Mouse (Mus musculus): ENCODE data around the gene Fopnl.

Fopnl gene

DNA sequence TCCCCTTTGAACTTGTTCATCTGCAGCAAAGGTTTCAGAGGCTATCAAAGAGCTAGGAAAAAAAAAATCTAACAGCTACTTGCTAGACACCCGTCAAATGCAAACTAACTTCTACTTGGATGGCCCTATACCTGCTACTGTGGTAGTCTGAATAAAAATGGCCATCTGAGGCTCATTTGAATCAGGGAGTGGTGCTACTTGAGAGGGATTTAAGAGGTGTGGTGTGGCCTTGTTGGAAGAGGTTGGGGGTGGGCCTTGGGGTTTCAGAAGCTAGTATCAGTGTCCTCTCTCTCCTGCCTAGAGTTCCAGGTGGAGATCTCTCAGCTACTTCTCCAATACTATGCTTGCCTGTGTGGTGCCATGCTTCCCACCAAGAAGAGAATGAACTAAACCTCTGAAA lies 10.8 kb downstream of the Fopnl start:
- no peak for DNase-seq

DNA sequence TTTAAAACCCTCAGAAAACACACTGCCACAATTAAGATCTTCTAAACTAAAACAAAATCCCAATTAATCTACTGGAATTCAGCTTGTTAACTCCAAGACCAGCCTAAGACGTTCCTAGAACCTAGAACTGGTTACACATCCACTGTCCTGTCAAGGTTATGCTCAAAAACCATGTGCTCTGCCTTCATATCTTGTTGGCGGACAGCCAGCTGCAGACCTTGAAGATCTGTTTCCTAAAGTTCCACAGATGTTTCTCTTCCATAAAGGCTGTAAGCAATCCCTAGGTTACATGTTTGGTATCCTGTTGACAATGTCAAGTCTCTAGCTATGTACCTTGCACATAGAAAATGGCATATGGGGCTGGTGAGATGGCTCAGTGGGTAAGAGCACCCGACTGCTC lies 12.4 kb downstream of the Fopnl start:
- DNase-seq, result no peak

DNA sequence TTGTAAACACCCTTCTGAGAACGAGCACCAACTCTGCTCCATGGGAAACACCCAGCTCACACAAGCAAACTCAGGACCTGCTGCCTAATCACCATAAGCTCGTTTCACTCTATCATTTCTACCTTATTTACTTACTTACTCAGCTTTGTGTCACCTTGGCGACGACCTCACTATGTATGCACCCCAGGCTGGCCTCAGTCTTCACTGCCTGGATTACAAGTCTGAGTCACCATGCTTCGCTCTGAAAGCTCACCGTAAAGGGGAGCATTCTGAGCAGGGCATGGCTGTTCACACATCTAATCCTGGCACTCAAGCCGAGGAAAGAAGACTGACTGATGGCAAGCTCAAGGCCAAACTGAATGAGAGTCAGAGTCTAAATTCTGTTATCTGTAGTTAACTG lies 13.5 kb downstream of the Fopnl start:
- no peak for DNase-seq

DNA sequence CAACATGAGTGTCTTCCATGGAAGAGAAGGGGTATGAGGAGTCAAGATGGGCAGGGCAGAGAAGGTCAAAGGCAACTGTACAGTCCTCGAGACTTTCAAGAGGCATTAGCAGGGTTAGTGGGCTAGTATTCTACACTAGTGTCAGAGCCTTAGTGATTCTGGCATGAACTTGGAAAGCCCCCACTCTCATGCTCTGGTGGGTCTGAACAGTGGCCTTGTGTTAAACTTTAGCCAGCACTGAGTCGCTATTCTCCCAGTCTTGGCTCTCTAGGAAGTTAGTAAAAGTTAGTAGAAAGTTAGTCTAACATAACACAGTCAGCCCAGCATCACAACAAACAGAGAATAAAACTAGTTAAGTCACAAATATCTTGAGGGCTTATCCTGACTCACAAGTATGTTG lies 14.1 kb downstream of the Fopnl start:
- DNase-seq, result no peak

DNA sequence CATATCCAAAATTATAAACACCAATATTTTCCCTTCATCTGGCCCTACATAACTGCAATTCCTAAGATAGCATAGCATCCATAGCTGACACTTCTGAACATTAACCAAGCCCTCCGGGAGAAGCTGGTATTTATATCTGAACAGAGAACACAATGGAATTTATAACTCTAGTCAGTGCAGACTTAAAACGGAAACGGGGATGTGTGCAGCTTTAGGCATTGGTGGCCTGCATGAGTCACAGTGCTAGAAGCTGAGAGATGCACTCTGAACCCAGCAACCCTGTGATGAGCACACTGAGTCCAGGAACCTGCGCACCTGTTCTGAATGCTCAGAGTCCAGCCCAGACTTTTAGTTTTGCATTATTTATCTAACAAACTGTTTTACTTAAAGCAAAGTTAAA lies 18.7 kb downstream of the Fopnl start:
- DNase-seq, result no peak

DNA sequence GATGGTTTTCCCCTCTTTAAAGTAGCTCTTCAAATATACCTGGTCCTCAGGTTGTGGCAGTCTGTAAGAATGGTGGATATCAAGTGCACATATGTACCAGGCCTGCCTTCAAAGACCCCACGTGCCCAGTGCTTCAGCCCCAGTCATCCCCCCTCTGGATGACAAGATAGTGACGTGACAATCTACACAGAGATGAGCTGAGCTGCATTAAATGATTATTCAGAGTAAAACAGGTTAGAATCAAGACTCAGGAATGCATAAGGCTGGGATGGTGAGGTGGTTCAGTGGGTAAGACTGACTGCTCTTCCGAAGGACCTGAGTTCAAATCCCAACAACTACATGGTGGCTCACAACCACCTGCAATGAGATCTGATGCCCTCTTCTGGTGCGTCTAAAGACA lies 19.5 kb downstream of the Fopnl start:
- DNase-seq, result no peak

DNA sequence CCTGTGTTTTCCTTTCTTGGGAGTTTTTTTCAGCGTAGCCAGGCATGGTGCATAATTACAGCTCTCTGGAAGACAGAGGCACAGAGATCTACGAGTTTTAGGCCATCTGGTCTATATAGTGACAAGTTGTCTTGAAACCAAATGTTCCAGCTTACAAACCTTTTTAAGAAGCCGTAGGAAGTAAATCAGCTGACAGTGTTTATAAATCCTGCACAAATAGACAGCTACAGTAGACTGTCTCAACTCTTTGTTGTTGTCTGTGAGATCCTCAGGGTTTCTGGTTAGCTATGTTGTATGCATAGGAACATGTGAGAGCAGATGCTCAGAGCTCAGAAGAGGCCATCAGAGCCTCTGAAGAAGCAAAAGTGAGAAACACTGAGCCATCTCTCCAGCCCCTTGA lies 20.1 kb downstream of the Fopnl start:
- no peak for DNase-seq

DNA sequence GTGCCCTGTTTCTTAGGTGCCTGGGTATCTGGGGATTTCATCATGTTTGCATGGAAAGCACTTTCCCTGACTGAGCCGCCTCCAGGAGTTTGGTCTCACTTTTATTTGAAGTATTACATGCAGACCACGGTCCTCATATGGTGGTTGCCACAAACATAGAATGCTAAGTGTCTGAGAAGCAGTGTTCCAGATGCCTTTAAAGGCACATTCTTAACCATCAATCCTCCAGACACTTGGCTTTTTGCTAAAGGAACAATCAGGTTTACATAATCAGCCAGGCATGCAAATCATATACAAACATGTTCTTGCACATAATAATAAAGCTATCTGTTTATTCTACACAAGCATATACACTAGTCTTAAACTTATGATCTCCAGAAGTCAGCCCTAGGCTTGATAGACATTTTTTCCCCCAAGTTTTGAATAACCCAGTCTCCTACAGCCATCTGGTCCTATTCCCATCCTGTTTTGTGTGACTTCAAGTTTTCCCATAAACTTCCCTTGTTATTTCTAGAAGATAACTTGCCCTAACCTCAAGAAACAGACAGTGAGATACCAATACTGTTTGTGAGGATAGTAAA lies 20.6 kb downstream of the Fopnl start:
- no peak for DNase-seq

DNA sequence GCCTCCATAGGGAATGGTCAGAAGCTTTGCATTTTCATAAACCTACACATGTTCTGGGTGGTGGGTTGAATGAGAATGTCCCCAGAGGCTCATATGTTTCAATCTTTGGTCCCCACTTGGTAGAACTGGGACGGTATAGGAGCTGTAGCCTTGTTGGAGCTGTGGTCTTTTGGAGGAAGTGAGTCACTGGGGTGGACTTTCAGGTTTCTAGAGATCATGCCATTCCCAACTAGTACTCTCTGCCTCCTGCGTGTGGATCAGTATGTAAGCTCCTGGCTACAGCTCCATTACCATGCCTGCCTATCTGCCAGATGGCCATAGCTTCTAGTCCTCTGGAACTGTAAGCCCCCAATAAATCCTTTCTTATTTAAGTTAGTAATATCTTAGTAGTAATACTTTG lies 21.9 kb downstream of the Fopnl start:
- DNase-seq, result no peak

DNA sequence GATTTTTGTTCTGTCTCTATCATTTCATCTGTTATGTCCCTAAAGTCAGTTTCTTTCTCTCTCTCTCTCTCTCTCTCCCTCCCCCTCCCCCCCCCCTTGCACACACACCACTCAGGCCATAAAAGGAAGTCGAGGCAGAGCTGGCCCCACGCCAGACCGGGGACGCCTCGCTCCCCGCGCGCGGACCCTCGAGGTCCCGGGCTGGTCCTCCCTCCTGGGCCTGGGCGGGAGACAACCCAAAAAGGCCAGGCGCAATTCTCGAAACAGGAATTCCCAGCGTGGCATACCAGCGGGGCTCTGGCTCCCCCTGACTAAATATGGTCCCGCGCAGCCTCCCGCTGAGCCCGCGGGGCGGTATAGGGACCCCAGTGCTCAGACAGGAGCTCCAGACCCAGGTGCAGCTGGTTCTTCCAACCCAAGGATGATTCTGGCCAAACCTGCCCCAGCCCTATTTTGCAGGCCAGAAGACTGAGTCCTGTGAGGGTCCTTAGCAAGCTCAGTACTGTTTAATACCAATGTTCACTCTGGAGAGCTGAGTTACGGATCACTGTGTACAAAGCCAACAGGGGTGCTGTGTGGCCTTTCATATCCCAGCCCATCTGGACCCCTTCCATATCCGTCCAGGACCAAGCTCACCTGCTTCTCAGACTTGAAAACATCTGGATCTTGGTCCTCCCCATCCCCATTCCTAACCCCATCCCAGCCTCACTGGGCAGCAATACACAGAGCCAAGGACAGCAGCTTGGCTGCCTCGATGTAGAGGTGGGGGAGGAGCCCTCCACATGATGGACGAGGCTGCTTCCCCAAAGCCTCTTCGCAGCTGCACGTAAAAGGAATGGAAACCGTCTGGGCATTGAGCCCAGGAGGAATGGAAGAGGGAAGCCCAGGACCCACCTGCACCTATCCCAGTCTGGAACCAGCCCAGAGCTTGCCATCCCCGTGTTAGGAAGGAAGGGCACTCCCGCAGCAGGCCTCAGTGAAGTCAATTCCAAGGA lies 24.7 kb downstream of the Fopnl start:
- DNase-seq, result peak; percentile 23

DNA sequence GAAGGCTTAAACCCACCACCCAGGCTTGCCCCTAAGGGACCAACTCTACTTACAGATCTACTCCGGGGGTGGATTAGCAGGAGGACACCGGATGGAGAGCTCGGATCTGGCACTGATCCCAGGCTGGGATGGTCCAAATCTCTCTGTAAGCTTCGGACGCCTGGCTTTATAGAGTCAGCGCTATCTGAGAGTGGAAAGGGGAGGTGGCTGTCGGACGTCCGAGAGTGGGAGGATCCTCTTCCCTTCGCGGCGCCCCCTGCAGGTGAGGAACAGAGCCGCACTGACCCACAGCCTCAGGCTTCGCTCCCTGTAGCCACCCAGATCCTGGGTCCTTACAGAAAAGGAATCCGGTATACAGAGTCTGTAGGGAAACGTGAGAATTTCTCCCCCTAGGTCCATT lies 26.0 kb downstream of the Fopnl start, which contains the start of gene Myh11:
TSS of gene Myh11 (minus strand) at position 150 of the 400 bp plus-strand sequence.
- peak; percentile 72 for DNase-seq

DNA sequence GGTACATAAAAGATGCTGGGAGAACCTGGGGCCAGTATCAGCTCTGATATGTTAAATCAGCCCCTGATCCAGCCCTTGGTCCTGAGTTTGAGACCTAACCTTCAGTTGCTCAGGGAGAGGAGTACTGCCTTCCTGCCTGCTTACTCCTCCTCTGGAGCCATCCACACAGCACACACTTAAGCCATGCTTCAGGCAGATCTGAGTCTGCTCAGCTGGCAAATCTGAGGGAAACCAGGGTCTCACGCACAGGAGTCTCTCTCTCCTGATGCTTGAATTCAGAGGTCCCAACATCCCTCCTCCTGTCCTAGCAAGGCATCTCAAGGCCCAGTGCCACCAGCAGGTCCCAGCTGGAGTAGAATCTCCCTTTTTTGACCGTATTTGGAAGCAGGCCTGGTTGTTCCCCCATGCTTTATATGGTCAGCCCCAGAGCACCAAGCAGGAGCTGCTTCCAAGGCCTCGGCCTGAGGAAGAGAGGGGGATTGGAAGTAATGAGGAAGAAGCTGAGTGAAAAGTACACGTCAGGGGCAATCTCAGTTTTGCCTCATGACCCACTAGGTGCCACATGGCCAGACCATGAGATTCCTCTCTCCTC lies 44.7 kb downstream of the Fopnl start:
- DNase-seq, result no peak

DNA sequence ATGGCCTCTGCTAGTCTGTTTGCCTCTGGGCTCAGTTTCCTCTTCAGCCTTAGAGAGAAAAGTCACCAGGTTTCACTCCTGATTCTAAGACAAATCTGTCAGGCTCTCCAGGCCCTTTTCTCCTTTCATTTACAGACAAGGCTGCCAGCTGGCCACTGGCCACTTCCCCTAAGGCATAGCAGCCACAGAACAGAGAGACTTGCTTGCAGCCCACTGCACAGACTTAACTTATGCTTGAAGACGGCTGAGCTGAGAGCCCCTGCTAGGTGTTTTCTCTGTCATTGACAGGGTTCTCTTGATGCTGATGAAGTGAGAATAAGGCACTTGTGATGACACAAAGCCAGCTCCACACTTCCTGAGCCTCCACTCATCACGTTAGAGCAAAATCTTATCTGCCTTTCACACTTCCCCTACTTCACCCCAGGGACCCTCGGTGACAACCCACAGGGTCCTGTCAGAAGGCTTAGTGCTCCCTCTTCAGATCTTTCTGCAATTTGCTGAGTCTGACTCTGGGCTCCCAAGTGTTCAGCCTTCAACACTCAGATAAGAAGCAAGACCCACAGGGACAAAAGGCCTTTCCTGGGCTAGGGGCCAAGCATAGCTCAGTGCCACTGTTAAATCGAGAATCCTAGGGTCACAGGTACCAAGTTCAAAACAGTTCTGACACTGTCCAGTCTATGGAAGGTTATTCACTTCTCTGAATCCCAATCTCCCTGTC lies 51.8 kb downstream of the Fopnl start:
- DNase-seq, result no peak

DNA sequence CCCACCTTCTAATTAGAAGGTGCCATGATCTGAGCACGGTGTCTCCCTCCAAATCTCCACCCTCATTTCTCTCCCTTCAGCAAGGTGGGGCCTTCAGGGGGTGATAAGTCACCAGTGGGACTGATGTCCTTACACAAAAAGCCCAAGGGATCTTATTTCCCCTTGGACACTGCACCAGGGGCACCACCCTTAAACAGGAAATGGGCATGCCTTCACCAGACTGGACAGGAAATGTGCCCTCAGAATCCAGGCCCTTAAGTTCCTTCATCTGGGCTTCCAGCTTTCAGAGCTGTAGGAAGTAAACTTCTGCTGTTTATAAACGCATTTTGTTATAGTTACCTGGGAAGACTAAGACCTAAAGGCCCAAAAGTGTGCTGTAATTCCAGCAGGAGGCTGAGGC lies 52.7 kb downstream of the Fopnl start:
- no peak for DNase-seq

DNA sequence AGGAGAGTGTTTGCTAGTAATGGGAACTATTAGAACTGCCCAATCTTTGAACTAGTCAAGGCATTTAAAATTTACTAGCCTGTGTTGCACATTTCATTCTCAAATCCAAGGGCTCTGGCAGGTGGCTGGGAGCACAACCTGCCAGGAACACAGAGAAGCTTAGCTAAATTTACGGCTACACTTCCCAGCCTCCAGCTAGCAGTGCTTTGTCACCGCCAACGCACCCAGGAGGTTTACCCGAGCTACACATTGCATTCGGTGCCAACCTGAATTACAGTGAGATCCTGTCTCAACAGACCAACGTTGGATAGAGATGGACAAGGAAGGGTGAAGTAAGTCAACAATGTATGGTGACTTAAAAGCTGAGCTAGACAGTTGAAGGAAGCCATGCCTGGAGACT lies 54.0 kb downstream of the Fopnl start:
- DNase-seq, result no peak

DNA sequence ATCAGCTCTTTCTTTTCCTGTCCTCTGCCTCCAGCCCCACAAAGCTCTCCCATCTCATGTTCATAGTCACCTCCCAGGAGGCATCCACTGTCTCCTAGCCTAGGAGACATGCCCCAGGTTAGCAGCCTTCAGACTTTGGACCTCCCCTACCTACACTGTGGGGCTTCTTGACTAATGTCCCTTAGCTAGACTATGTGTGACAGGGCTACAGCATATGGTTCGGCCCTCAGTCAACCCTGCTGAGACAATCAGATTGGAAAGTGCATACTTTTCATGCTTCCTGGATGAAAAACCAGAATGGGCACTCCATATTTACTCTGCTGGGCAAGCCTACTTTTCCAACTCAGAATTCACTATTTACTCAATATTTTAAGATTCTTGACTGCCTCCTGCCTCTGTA lies 54.8 kb downstream of the Fopnl start:
- DNase-seq, result no peak

DNA sequence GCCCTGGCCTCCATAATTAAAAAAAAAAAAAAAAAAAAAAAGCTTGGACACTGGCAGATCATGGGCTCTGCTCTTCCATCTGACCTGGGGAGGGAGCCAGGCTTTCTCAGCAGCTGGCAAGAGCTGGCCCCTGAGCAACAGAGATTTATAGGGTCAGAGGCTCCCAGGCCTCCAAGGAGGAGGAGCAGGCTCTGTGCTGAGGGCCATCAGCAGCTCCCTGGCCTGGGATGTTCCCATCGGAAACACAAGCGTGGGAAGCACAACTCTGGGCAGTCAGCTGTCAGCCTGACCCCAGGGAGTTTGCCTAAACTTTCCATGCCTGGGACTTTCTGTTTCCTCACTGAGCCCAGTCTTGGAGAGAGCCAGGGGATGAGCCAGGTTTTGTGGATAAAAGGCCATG lies 58.3 kb downstream of the Fopnl start:
- DNase-seq, result no peak

DNA sequence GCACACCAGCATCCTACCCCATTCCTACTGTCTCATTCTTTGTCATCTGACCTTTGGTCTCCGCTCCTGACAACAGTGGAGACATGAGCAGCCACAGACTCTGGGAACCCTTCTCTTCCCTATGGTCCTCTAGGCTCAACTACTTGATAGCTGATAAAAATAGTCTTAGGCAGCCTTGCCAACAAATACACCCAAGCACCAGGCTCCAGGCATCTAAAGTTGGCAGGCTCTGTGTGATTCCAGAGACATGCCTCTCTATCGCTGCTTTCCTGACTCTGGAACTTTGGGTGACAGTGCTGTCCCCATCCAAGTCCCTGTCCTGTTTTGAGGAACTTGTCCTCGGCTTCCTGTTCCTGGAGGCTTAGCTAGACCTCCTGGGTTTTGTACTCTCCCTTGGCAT lies 63.6 kb downstream of the Fopnl start:
- DNase-seq, result no peak

DNA sequence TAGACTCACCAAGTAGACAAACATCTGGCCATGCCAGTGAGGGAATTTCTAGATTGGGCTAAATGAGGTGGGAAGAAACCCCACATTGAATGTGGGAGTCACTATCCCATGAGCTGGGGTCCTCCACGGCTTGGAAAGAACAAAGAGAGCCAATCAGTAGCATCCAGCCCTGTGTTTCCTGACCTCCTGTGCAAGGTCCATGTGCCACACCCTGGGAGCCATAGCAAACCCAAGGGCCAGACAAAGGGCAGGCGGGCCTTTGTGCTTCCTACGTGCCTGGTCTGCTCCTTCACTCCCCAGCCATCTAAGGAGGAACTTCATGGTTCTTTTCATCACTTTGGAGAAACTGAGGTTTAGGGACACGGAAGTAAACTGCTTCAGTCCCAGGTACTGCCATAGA lies 64.3 kb downstream of the Fopnl start:
- no peak for DNase-seq

DNA sequence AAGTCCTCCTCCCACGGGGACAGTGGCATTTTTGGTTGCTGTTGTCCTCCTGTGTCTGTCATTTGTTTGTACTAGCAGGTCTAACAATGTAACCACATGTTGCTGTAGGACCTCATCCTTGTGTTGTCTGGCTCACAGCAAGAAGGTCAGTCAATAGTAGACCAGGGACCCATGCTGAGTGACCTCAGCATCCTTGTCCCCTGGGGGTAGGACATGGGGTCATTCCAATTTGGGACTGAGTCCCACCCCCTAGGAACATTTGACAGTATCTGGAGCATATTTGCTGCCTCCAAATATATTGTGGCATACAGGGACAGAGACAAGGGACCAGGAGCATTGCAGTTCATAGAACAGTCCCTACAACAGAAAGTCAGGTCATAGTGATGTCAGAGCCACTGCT lies 67.3 kb downstream of the Fopnl start:
- no peak for DNase-seq

Measured in liver (tissue).